Mouse (Mus musculus): ENCODE data around the gene Tanc1.

The Tanc1 gene

GRCm38 (mm10) chr2:59613474-59614019, 1.7 kb downstream of the Tanc1 start:
- DNase-seq, result no peak

DNA sequence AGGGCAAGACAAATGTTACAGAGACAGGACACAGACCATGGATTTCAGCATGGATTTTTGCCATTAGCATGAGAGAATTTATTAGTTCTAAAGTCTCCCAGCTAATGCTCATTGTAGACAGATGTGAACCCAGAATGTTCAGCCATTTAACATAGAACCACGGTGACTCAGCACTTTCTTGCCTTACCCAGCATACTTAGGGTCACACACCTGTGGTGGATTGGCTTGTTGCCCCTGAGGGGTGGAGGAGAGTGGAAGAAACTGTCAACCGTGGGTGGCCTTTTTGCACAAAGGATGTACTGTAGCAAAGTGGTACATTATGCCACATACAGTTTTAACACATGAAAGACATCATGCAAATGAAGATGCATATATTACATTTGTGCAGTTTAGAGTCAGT, 5.0 kb downstream of the Tanc1 start:
- no peak for DNase-seq

GRCm38 (mm10) chr2:59618996-59619395, 7.2 kb downstream of the Tanc1 start:
- no peak for DNase-seq

DNA sequence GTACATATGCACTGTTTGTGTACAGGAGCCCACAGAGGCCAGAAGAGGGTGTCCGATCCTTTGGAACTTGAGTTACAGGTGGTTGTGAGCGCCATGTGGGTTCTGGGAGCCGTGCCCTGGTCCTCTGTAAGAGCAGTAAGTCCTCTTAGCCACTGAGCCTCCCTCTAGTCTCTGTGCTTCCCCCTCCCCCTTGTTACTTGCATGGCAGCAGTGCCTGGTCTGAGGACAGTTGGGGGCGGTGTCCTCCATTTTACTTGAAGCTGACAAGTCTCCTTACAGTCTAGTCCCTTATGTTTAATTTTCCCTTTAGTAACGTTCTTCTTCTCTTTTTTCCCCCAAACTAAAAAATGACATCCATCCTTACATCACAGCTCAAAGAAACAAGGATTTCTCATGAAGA, 8.8 kb downstream of the Tanc1 start:
- no peak for DNase-seq

- no peak for DNase-seq
These were observed 10.8 kb downstream of the Tanc1 start for GRCm38 (mm10) chr2:59622514-59623139.

DNA sequence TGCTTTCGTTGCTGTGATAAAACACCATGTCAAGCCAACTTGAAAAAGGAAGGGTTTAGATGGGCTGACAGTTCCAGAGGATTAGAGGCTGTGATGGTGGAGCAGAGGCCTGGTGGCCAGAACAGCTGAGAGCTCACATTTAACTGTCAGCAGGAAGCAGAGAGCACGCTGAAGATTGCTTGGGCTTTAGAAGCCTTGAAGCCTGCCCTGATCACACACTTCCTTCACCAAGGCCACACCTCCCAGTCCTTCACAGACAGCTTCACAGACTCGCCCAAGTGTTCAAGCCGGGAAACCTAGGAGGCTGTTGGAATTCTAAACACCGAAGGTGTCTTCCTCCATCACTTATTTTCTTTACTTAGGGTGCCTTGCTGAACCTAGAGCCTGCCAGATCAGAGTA, 12.0 kb downstream of the Tanc1 start:
- no peak for DNase-seq

DNA sequence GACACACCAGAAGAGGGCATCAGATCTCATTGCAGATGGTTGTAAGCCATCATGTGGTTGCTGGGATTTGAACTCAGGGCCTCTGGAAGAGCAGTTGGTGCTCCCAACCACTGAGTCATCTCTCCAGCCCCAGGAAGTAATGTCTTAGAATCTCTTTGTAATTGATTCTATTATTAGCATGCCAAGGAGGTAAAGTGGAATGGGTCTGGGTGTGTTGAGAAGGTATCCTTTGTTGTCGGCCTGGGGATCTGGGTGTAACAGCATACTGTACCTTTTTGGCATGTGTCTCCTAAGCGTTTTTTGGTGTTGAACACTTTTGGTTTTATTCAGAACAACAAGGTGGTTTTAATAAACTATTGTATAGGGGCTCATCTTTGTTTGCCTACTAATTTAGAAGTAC, 13.6 kb downstream of the Tanc1 start:
- no peak for DNase-seq

GRCm38 (mm10) chr2:59625927-59626326, 14.1 kb downstream of the Tanc1 start:
- DNase-seq, result no peak

GRCm38 (mm10) chr2:59626422-59626821, 14.6 kb downstream of the Tanc1 start:
- DNase-seq, result no peak

DNA sequence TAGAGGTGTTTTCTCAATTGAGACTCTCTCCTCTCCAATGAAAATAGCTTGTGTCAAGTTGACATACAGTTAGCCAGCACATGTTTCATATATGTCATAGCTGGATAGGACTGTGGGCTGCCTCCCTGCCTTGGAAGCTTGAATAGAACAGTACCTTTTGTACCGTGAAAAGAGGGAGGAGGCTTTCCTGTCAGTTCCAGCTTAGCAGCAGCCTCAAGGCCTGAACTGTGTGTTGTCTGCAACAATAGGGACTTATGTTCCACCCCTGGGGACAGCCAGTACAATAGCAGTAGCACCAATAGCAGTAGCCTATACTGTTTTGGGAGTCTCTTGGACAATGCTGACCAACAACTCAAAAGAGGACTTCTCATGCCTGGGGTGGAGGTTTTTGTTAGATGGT, 15.7 kb downstream of the Tanc1 start:
- no peak for DNase-seq

- DNase-seq, result peak; percentile 38 to 54
These were observed 16.4 kb downstream of the Tanc1 start for GRCm38 (mm10) chr2:59628057-59628901.

DNA sequence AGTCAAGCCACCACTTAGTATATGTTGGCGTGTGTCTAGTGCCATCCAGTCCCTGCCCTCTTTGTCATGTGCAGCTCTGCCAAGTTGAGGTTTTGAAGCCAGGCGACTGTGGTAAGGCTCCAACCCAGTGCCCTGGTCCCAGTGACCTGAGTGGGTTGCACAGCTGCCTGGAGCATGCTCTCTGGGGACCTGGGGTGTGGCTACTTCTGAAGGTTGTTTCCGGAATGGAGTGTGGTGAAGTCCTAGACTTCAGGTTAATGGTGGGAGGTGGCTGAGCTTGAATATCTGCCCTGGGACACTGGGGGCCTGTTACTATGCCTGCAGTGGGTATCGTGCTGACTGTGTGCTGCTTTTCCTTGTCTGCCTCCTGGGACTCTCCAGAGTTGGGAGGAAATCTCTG, 18.0 kb downstream of the Tanc1 start:
- DNase-seq, result no peak

DNA sequence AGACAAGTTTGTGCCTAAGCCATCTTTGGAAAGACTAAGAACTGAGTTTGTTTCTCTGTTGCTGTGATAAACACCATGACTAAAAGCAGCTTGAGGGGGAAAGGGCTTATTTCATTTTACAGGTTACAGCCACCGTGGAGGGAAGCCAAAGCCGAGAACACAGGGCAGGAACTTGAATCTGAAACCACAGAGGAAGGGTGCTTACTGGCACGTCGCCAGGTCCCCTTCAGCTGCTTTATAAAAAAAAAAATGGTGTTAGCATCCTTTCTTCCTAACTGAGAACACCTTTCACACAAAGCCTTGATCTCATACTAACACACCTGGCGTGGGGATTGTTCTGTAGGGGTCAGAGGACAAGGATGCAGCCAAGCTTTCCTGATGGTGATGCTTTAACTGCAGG, 19.6 kb downstream of the Tanc1 start:
- DNase-seq, result no peak

DNA sequence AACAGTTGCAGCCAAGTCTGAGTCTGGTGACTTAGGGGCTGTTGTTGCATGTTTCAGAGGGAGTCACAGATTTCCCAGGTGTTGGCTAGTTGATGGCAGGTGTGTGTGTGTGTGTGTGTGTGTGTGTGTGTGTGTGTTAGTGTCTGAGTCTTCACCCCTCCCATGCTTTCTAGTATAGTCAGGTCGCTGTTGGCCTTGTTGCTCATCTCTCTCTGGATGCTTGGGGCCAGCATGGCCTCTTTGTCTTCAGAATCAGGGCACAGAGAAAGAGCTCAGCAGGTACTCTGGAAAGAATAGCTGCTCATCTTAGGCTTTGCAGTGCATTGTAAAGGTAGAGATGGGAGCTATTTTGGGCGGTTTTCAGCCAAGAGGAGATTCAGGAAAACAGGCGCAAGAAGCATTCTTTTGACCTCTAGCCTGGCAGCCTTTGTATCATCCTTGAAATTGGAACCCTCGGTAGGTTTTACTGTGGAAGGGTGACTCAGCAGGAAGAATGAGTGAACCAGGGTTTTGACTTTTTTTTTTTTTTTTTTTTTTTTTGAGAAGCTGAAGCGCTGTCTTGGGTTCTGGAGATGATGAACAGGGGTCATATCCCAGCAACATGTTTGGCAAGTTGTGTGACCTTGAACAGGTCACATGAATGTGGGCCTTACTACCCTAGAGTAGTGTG, 22.1 kb downstream of the Tanc1 start:
- DNase-seq, result no peak

- no peak for DNase-seq
These were observed 25.4 kb downstream of the Tanc1 start for GRCm38 (mm10) chr2:59637040-59637785.

DNA sequence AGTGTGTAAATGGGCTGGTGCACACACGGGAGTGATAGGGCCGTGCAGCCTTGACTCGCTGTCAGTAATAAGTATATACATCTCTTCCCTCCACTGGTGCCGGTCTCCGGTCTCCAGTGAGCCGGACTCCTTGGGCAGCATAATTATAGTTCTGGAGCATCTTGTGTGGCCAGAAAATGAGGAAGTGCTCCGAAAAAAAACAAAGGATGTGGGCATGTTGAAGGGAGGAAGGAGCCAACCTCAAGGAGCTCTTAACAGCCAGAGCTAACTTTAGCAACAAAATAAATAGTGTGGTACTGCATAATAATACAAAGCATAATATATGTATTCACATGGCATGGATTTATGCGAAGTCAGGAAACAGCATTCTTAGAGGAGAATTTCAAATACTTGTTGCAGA, 30.9 kb downstream of the Tanc1 start:
- DNase-seq, result no peak

DNA sequence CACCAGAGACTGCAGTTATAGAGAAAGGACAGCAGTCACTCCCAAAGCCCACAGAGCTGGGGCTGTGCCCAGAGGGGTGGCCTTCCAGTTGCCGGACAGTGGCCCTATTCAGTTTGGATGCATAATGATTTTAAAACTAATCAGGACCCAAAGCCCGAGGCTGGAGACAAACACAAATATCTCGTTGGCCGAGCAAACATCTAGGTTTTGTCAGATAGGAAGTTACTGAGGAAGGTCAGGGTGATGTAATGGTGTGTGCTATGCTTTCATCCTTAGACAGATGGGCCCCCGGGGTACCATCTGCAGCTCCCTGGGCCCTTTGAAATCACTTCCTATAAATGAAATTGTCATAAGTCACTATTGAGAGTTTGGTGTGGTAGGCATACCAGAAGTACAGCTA, 33.0 kb downstream of the Tanc1 start:
- DNase-seq, result no peak

- no peak for DNase-seq
These were observed 33.7 kb downstream of the Tanc1 start for GRCm38 (mm10) chr2:59645515-59645914.

DNA sequence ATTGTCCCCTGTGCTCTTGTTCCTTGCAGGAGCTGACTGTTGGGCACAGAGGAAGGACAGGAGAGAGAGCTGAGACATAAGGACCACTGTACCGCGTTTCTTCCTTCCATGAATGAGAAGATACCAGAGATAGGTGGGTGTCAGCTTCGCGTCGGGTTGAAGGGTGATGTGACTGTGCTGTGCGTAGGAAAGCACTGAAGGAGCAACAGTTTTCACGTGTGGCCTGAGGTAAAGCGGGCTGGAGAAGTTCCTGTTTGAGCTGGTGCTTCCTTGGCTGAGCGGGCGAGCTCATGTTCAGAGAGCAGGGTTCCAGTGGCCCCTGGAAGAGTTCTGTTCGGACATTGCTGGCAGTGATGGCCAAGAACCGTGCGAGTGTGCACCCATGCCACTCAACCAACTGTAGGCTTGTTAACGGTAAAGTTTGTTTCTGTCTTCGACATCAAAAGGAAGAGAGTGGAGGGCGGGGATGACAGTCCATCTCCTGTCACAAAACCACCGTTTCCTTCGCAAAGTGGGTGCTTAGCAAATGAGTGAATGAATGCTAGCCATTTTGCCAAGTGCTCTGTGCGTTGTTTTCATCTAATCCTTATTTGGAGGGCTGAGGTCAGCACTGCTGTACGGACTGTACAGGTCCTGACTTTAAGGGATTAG, 35.0 kb downstream of the Tanc1 start:
- no peak for DNase-seq

DNA sequence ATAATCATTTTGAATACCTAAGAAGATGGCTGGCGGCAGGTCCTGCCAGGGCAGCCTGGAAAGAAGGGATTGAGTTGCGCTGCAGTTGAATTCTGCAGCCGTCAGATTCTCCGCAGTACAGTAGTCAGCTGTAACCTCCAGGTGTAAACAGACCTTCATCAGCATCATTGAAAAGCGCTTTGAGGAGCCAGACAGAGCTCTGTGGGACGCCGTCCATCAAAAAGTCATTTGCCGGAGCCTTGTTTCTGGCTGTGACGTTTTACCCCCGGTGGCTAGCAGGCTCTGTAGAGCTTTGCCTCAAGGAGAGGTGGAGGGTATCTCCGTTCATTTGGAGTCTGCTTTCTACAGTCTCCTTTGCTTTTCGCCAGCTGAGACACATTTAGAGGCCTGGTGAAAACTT, 36.6 kb downstream of the Tanc1 start:
- no peak for DNase-seq

DNA sequence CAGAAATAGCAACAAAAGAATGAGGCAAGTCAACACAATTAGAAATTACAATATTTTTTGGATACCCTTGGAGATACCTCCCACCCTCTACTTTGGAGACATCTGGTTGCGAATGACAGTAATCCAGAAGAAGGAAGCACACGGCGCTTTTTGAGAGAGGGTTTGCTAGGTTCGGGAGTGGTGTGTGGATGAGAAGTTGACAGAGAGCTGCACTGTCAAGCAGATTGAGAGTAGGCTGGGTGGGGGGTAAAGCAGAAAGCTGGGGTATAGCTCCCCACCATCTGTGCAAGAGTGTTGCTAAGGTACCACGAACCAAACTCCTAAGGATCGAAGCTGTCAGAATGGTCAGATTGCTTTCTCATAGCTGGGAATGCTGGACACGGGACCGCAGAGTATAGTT, 40.0 kb downstream of the Tanc1 start:
- no peak for DNase-seq

GRCm38 (mm10) chr2:59652702-59653101, 40.9 kb downstream of the Tanc1 start:
- DNase-seq, result no peak
